Mouse (Mus musculus): ENCODE data around the gene Elovl7.

DNA sequence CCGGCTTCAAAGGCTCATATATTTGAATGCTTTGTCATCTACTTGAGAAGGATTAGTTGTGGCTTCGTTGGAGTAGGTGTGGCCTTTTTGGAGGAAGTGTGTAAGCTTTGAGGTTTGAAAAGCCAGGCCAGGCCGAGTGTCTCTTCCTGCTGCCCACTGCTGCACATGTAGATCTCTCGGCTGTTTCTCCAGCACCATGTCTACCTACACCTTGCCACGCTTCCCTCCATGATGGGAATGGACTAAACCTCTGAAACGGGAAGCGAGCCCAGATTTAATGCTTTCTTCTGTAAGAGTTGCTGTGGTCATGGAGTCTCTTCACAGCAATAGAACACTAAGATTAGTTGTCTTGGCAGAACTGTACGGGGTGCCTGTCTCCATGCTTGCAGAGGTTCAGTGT is 106.0 kb downstream of the Elovl7 start:
- TF ChIP-seq GATA1 (IDR thresholded peaks at IDR 0.05; ENCODE audit: borderline replicate concordance, low read length) (no peak), FLI1 (IDR thresholded peaks at IDR 0.05; ENCODE audit: low read length) (no peak)

Measured in megakaryocyte, embryonic 14.5 days (primary cell).